Mouse (Mus musculus): ENCODE results near the gene Guf1. TPM values are rescaled to one million over a fixed set of nuclear protein-coding genes. Genes with fewer than 3 reads are reported as not detected.

The Guf1 gene
- polyA plus RNA-seq (2015; fragmentation: Nextera tagmentation; extraction: Ambion mirVana), result 33.9 and 34.8 TPM in 2 replicates

GRCm38 (mm10) chr5:69556628-69557403 lies at the start of gene Guf1:
Gene Guf1 (plus strand): TSS chr5:69556923.
- peak within 1 kb of the TSS; percentile 80 for H3K27ac ChIP-seq (ENCODE audit: low read length)
- peak; percentile 96 for ATAC-seq (replicated peaks; ENCODE audit: extremely low read depth, insufficient read depth, low FRiP score)
- H3K9me3 ChIP-seq (replicated peaks; ENCODE audit: control insufficient read depth, low read length), result no peaks in the 10 kb centered on the region

GRCm38 (mm10) chr5:69507045-69507444 lies 49.7 kb upstream of the Guf1 start:
- Histone ChIP-seq H3K27me3 (ENCODE audit: control insufficient read depth, insufficient read depth, low read length) (no peaks in the 10 kb centered on the region), H3K4me1 (ENCODE audit: control insufficient read depth, insufficient read depth, low read length) (no peaks in the 10 kb centered on the region), H3K4me2 (ENCODE audit: low read depth, low read length) (no peak overlapping the region), H3K9me3 (replicated peaks; ENCODE audit: control insufficient read depth, low read length) (no peaks in the 10 kb centered on the region), H3K36me3 (ENCODE audit: control insufficient read depth, insufficient read depth) (no peaks in the 10 kb centered on the region), H3K4me3 (ENCODE audit: low read length) (no peak overlapping the region), H3K27ac (ENCODE audit: low read length) (no peak overlapping the region), H3K9ac (ENCODE audit: low read length) (no peak overlapping the region)
- ATAC-seq (replicated peaks; ENCODE audit: extremely low read depth, insufficient read depth, low FRiP score), result no peak
- WGBS, result 75% methylated on average over 3 of the region's 3 CpGs

More at GRCm38 (mm10) chr5:69556628-69557403, at the start of gene Guf1:
- 1% methylated on average over 72 of the region's 72 CpGs for WGBS
- Histone ChIP-seq H3K4me3 (ENCODE audit: low read length) (peak within 1 kb of the TSS; percentile 76), H3K4me1 (ENCODE audit: control insufficient read depth, insufficient read depth, low read length) (peaks cover 4% of the 10 kb centered on the region; the same call in 1 of the 2 replicates), H3K4me2 (ENCODE audit: low read depth, low read length) (peak within 1 kb of the TSS; percentile 78), H3K36me3 (ENCODE audit: control insufficient read depth, insufficient read depth) (peaks cover 13% of the 10 kb centered on the region), H3K27me3 (ENCODE audit: control insufficient read depth, insufficient read depth, low read length) (no peaks in the 10 kb centered on the region), H3K9ac (ENCODE audit: low read length) (peak within 1 kb of the TSS; percentile 90)

GRCm38 (mm10) chr5:69511631-69512030 lies 45.1 kb upstream of the Guf1 start:
- no peak overlapping the region for H3K9ac ChIP-seq (ENCODE audit: low read length)
- H3K4me1 ChIP-seq (ENCODE audit: control insufficient read depth, insufficient read depth, low read length), result no peaks in the 10 kb centered on the region
- no peaks in the 10 kb centered on the region for H3K36me3 ChIP-seq (ENCODE audit: control insufficient read depth, insufficient read depth)
- 50% methylated on average over 3 of the region's 3 CpGs for WGBS
- no peaks in the 10 kb centered on the region for H3K9me3 ChIP-seq (replicated peaks; ENCODE audit: control insufficient read depth, low read length)
- H3K27me3 ChIP-seq (ENCODE audit: control insufficient read depth, insufficient read depth, low read length), result no peaks in the 10 kb centered on the region
- no peak overlapping the region for H3K27ac ChIP-seq (ENCODE audit: low read length)
- H3K4me3 ChIP-seq (ENCODE audit: low read length), result no peak overlapping the region
- no peak for ATAC-seq (replicated peaks; ENCODE audit: extremely low read depth, insufficient read depth, low FRiP score)
- no peak overlapping the region for H3K4me2 ChIP-seq (ENCODE audit: low read depth, low read length)

GRCm38 (mm10) chr5:69512203-69512602 lies 44.5 kb upstream of the Guf1 start:
- 67% methylated on average over 4 of the region's 4 CpGs for WGBS
- ATAC-seq (replicated peaks; ENCODE audit: extremely low read depth, insufficient read depth, low FRiP score), result no peak
- no peak overlapping the region for H3K9ac ChIP-seq (ENCODE audit: low read length)
- H3K36me3 ChIP-seq (ENCODE audit: control insufficient read depth, insufficient read depth), result no peaks in the 10 kb centered on the region
- no peak overlapping the region for H3K27ac ChIP-seq (ENCODE audit: low read length)
- no peaks in the 10 kb centered on the region for H3K27me3 ChIP-seq (ENCODE audit: control insufficient read depth, insufficient read depth, low read length)
- no peaks in the 10 kb centered on the region for H3K9me3 ChIP-seq (replicated peaks; ENCODE audit: control insufficient read depth, low read length)
- H3K4me1 ChIP-seq (ENCODE audit: control insufficient read depth, insufficient read depth, low read length), result no peaks in the 10 kb centered on the region
- no peak overlapping the region for H3K4me3 ChIP-seq (ENCODE audit: low read length)
- H3K4me2 ChIP-seq (ENCODE audit: low read depth, low read length), result no peak overlapping the region

GRCm38 (mm10) chr5:69520661-69521278 lies 36.0 kb upstream of the Guf1 start:
- 36% methylated on average over 7 of the region's 7 CpGs for WGBS
- H3K4me1 ChIP-seq (ENCODE audit: control insufficient read depth, insufficient read depth, low read length), result 0 out of 2 replicates have a peak, but pooled peaks cover 2% of the 10 kb centered on the region
- H3K27ac ChIP-seq (ENCODE audit: low read length), result no peak overlapping the region
- no peak overlapping the region for H3K9ac ChIP-seq (ENCODE audit: low read length)
- no peaks in the 10 kb centered on the region for H3K36me3 ChIP-seq (ENCODE audit: control insufficient read depth, insufficient read depth)
- no peaks in the 10 kb centered on the region for H3K9me3 ChIP-seq (replicated peaks; ENCODE audit: control insufficient read depth, low read length)
- no peak for ATAC-seq (replicated peaks; ENCODE audit: extremely low read depth, insufficient read depth, low FRiP score)
- no peak overlapping the region for H3K4me3 ChIP-seq (ENCODE audit: low read length)
- H3K27me3 ChIP-seq (ENCODE audit: control insufficient read depth, insufficient read depth, low read length), result no peaks in the 10 kb centered on the region
- H3K4me2 ChIP-seq (ENCODE audit: low read depth, low read length), result no peak overlapping the region

- no peaks in the 10 kb centered on the region for H3K9me3 ChIP-seq (replicated peaks; ENCODE audit: control insufficient read depth, low read length)
- no peaks in the 10 kb centered on the region for H3K36me3 ChIP-seq (ENCODE audit: control insufficient read depth, insufficient read depth)
- H3K27me3 ChIP-seq (ENCODE audit: control insufficient read depth, insufficient read depth, low read length), result no peaks in the 10 kb centered on the region
- H3K4me2 ChIP-seq (ENCODE audit: low read depth, low read length), result peak overlapping the region; percentile 51
- 61% methylated on average over 5 of the region's 5 CpGs for WGBS
- H3K9ac ChIP-seq (ENCODE audit: low read length), result no peak overlapping the region
- H3K4me3 ChIP-seq (ENCODE audit: low read length), result peak overlapping the region; percentile 23; the same call in 1 of the 2 replicates
- H3K4me1 ChIP-seq (ENCODE audit: control insufficient read depth, insufficient read depth, low read length), result 0 out of 2 replicates have a peak, but pooled peaks cover 2% of the 10 kb centered on the region
- H3K27ac ChIP-seq (ENCODE audit: low read length), result no peak overlapping the region
- no peak for ATAC-seq (replicated peaks; ENCODE audit: extremely low read depth, insufficient read depth, low FRiP score)
These were observed 34.7 kb upstream of the Guf1 start for GRCm38 (mm10) chr5:69522064-69522463.

GRCm38 (mm10) chr5:69523944-69524343 lies 32.8 kb upstream of the Guf1 start:
- Histone ChIP-seq H3K27ac (ENCODE audit: low read length) (no peak overlapping the region), H3K4me3 (ENCODE audit: low read length) (no peak overlapping the region), H3K4me2 (ENCODE audit: low read depth, low read length) (no peak overlapping the region), H3K27me3 (ENCODE audit: control insufficient read depth, insufficient read depth, low read length) (no peaks in the 10 kb centered on the region), H3K4me1 (ENCODE audit: control insufficient read depth, insufficient read depth, low read length) (0 out of 2 replicates have a peak, but pooled peaks cover 2% of the 10 kb centered on the region), H3K36me3 (ENCODE audit: control insufficient read depth, insufficient read depth) (no peaks in the 10 kb centered on the region), H3K9me3 (replicated peaks; ENCODE audit: control insufficient read depth, low read length) (no peaks in the 10 kb centered on the region), H3K9ac (ENCODE audit: low read length) (no peak overlapping the region)
- ATAC-seq (replicated peaks; ENCODE audit: extremely low read depth, insufficient read depth, low FRiP score), result no peak

GRCm38 (mm10) chr5:69541680-69542079 lies 15.0 kb upstream of the Guf1 start:
- no peaks in the 10 kb centered on the region for H3K27me3 ChIP-seq (ENCODE audit: control insufficient read depth, insufficient read depth, low read length)
- H3K4me3 ChIP-seq (ENCODE audit: low read length), result no peak overlapping the region
- no peak overlapping the region; the same call in 1 of the 2 replicates for H3K27ac ChIP-seq (ENCODE audit: low read length)
- peaks cover 3% of the 10 kb centered on the region; the same call in 1 of the 2 replicates for H3K4me1 ChIP-seq (ENCODE audit: control insufficient read depth, insufficient read depth, low read length)
- 0 out of 2 replicates have a peak overlapping the region, but pooled peaks have one; percentile 30 for H3K9ac ChIP-seq (ENCODE audit: low read length)
- H3K9me3 ChIP-seq (replicated peaks; ENCODE audit: control insufficient read depth, low read length), result no peaks in the 10 kb centered on the region
- no peaks in the 10 kb centered on the region for H3K36me3 ChIP-seq (ENCODE audit: control insufficient read depth, insufficient read depth)
- no peak; the same call in 1 of the 2 replicates for ATAC-seq (replicated peaks; ENCODE audit: extremely low read depth, insufficient read depth, low FRiP score)
- WGBS, result 53% methylated on average over 1 of the region's 1 CpGs
- H3K4me2 ChIP-seq (ENCODE audit: low read depth, low read length), result no peak overlapping the region

- peak within 1 kb of the TSS; percentile 33 for H3K4me3 ChIP-seq (ENCODE audit: low read length)
- H3K27ac ChIP-seq (ENCODE audit: low read length), result peak within 1 kb of the TSS; percentile 83
- WGBS, result 28% methylated on average over 4 of the region's 4 CpGs
- no peaks in the 10 kb centered on the region for H3K27me3 ChIP-seq (ENCODE audit: control insufficient read depth, insufficient read depth, low read length)
- H3K36me3 ChIP-seq (ENCODE audit: control insufficient read depth, insufficient read depth), result no peaks in the 10 kb centered on the region
- peaks cover 3% of the 10 kb centered on the region; the same call in 1 of the 2 replicates for H3K4me1 ChIP-seq (ENCODE audit: control insufficient read depth, insufficient read depth, low read length)
- peak within 1 kb of the TSS; percentile 55 for H3K4me2 ChIP-seq (ENCODE audit: low read depth, low read length)
- peak; percentile 84 for ATAC-seq (replicated peaks; ENCODE audit: extremely low read depth, insufficient read depth, low FRiP score)
- peak within 1 kb of the TSS; percentile 61 for H3K9ac ChIP-seq (ENCODE audit: low read length)
- no peaks in the 10 kb centered on the region for H3K9me3 ChIP-seq (replicated peaks; ENCODE audit: control insufficient read depth, low read length)
These were observed 14.2 kb upstream of the Guf1 start, which contains the start of gene Yipf7 for GRCm38 (mm10) chr5:69542489-69542888. Gene Yipf7 (minus strand): TSS chr5:69542648.
